Mouse (Mus musculus): Measurements from ENCODE around the gene Piwil1.

- no peak for TF ChIP-seq CTCF (IDR thresholded peaks at IDR 0.05; ENCODE audit: low read depth, low read length)
- TF ChIP-seq POLR2A (IDR thresholded peaks at IDR 0.05; ENCODE audit: borderline replicate concordance, low read depth, low read length): no peak
Observed at GRCm38 (mm10) chr5:128729341-128729740, 27.0 kb downstream of the Piwil1 start.

Data from bone marrow macrophage, adult 2 months (primary cell).